Mouse (Mus musculus) erythroblast, embryonic 14.5 days (primary cell): ENCODE measurements around the gene Gnai1.

Experiments
- GATA1 ChIP-seq: IDR thresholded peaks from 2 replicates; pipeline ENCODE4 v1.6.1; 2012; ENCODE audit warnings: low read length, inconsistent platforms, mixed read lengths
- TAL1 ChIP-seq: IDR thresholded peaks from 3 replicates; pipeline ENCODE4 v1.6.1; 2012; ENCODE audit warnings: low read length, inconsistent platforms, mixed read lengths

GRCm38 (mm10) chr5:18307229-18307804 lies 52.8 kb downstream of the Gnai1 start:
- no peak for TF ChIP-seq GATA1
- TF ChIP-seq TAL1 = no peak
